Mouse (Mus musculus): ENCODE data around the gene A930009A15Rik. TPM values are rescaled to one million over a fixed set of nuclear protein-coding genes. Genes with fewer than 3 reads are reported as not detected.

Gene A930009A15Rik
- polyA plus RNA-seq, 1 experiment, result 7.1 TPM

GRCm38 (mm10) chr10:115617456-115618287 lies 47.9 kb downstream of the A930009A15Rik start:
- Histone ChIP-seq H3K4me3 (replicated peaks; ENCODE audit: control insufficient read depth, low read depth, low read length) (no peak overlapping the region), H3K4me1 (ENCODE audit: control insufficient read depth, insufficient read depth, low read length) (no peaks in the 10 kb centered on the region), H3K27ac (ENCODE audit: control insufficient read depth, insufficient read depth, low read depth, low read length, poor library complexity) (no peak overlapping the region)
- 13% methylated on average over 13 of the region's 15 CpGs for WGBS
- no peak for TF ChIP-seq POLR2A (IDR thresholded peaks at IDR 0.05; ENCODE audit: borderline replicate concordance, control insufficient read depth, low read depth, low read length)
- no peak for TF ChIP-seq CTCF (IDR thresholded peaks at IDR 0.05; ENCODE audit: control insufficient read depth, insufficient read depth, low read length)

DNA sequence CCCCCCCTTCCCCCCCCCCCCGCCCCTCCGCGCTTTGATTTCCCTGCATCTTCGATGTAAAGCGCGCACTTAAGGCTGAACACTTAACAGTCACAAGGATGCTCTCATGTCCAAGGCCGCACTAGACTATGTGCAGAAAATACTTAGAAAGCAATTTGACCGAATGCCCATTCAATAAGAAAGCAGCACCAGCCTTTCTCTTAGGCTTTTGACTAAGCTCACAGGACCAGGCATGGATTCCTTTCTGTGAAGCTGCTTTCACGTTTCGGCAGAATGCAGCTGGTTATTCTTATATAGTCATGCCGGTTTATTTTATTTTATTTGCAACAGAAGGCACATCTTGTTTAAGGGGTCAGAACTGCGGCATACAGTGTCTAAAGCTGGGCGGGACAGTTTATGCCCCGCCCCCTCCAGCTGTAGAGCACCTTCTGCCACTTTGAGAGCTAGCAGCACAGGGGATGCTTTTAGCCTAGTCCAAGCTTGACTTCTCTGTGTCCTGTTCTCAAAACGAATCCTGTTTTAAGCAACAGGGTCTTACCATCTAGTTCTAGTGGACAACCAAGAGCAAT lies 48.6 kb downstream of the A930009A15Rik start:
- WGBS, result 33% methylated on average over 15 of the region's 15 CpGs
- TF ChIP-seq POLR2A (IDR thresholded peaks at IDR 0.05; ENCODE audit: borderline replicate concordance, control insufficient read depth, low read depth, low read length) (no peak), CTCF (IDR thresholded peaks at IDR 0.05; ENCODE audit: control insufficient read depth, insufficient read depth, low read length) (no peak)

DNA sequence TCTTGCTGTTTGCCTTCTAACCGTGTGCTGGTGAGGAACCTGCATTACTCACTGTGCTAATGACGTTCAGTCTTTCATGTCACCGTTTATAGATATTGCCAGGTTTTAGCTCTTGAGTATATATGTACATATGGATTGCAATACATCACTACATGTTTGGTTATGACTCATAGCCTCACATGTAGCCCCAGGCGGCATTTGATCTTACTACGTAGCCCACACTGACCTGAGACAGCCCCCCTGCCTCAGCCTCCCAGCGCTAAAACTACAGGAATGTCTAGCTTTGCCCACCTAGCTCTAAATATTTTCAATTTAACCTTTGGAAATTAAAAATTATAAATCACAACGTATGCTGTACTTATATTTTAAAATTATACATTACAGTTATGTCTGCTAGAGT lies 53.7 kb downstream of the A930009A15Rik start:
- 66% methylated on average over 7 of the region's 7 CpGs for WGBS
- Histone ChIP-seq H3K27ac (ENCODE audit: control insufficient read depth, insufficient read depth, low read depth, low read length, poor library complexity) (no peak overlapping the region), H3K4me1 (ENCODE audit: control insufficient read depth, insufficient read depth, low read length) (no peaks in the 10 kb centered on the region; the same call in 1 of the 2 replicates), H3K4me3 (replicated peaks; ENCODE audit: control insufficient read depth, low read depth, low read length) (no peak overlapping the region)
- TF ChIP-seq POLR2A (IDR thresholded peaks at IDR 0.05; ENCODE audit: borderline replicate concordance, control insufficient read depth, low read depth, low read length) (no peak), CTCF (IDR thresholded peaks at IDR 0.05; ENCODE audit: control insufficient read depth, insufficient read depth, low read length) (no peak)

More for the DNA sequence above, 48.6 kb downstream of the A930009A15Rik start:
- H3K4me3 ChIP-seq (replicated peaks; ENCODE audit: control insufficient read depth, low read depth, low read length), result no peak overlapping the region
- H3K4me1 ChIP-seq (ENCODE audit: control insufficient read depth, insufficient read depth, low read length), result no peaks in the 10 kb centered on the region
- H3K27ac ChIP-seq (ENCODE audit: control insufficient read depth, insufficient read depth, low read depth, low read length, poor library complexity), result no peak overlapping the region

GRCm38 (mm10) chr10:115623956-115624671 lies 54.3 kb downstream of the A930009A15Rik start:
- WGBS, result 14% methylated on average over 15 of the region's 15 CpGs
- Histone ChIP-seq H3K27ac (ENCODE audit: control insufficient read depth, insufficient read depth, low read depth, low read length, poor library complexity) (no peak overlapping the region), H3K4me1 (ENCODE audit: control insufficient read depth, insufficient read depth, low read length) (no peaks in the 10 kb centered on the region; the same call in 1 of the 2 replicates), H3K4me3 (replicated peaks; ENCODE audit: control insufficient read depth, low read depth, low read length) (peak overlapping the region; percentile 24)
- TF ChIP-seq CTCF (IDR thresholded peaks at IDR 0.05; ENCODE audit: control insufficient read depth, insufficient read depth, low read length) (no peak), POLR2A (IDR thresholded peaks at IDR 0.05; ENCODE audit: borderline replicate concordance, control insufficient read depth, low read depth, low read length) (no peak)

DNA sequence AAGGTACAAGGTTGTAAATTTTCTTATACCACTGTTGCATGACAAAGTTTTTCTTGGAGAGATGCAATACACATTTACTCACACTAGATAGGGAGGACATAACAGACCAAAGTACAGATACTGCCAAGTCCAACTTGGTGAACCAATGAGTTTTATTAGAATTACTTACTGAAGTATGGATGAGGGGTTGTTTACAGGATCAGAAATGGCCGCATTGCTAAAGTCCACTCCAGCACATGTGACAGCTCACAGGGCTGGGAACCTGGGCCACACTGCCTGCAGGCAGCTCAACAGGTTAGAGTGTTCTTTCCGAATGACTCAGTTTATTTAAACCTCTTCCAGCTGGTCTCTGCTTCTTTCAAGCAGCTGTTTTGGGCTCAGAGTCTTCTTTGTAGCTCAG lies 55.2 kb downstream of the A930009A15Rik start:
- no peaks in the 10 kb centered on the region; the same call in 1 of the 2 replicates for H3K4me1 ChIP-seq (ENCODE audit: control insufficient read depth, insufficient read depth, low read length)
- no peak overlapping the region for H3K4me3 ChIP-seq (replicated peaks; ENCODE audit: control insufficient read depth, low read depth, low read length)
- TF ChIP-seq CTCF (IDR thresholded peaks at IDR 0.05; ENCODE audit: control insufficient read depth, insufficient read depth, low read length) (no peak), POLR2A (IDR thresholded peaks at IDR 0.05; ENCODE audit: borderline replicate concordance, control insufficient read depth, low read depth, low read length) (no peak)
- no peak overlapping the region for H3K27ac ChIP-seq (ENCODE audit: control insufficient read depth, insufficient read depth, low read depth, low read length, poor library complexity)
- WGBS, result 77% methylated on average over 2 of the region's 2 CpGs

DNA sequence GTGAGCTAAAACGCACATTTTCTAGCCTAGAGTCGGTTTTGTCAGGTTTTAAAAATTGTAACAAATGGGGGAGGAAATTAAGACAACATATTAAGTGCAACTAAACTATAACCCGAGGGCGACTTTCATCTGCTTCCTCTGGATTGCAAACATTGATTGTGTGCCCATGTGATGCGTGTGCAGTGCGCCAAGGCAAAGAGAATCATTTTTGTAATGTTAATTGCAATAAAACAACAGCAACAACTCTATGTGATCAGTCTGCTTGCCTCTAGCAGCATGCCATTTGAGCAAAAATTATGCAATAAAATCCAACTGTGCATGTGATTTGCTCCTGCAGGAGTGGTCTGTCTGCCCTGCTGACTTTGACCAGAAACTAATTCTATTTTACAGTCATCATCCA lies 56.9 kb downstream of the A930009A15Rik start:
- 71% methylated on average over 6 of the region's 6 CpGs for WGBS
- TF ChIP-seq CTCF (IDR thresholded peaks at IDR 0.05; ENCODE audit: control insufficient read depth, insufficient read depth, low read length), result no peak
- H3K4me1 ChIP-seq (ENCODE audit: control insufficient read depth, insufficient read depth, low read length), result no peaks in the 10 kb centered on the region; the same call in 1 of the 2 replicates
- no peak overlapping the region for H3K4me3 ChIP-seq (replicated peaks; ENCODE audit: control insufficient read depth, low read depth, low read length)
- no peak overlapping the region for H3K27ac ChIP-seq (ENCODE audit: control insufficient read depth, insufficient read depth, low read depth, low read length, poor library complexity)

Other genes starting within 250 kb of the A930009A15Rik start
- 7.5 and 12.2 TPM in 2 replicates for gene Tmem19, start 207.5 kb upstream of the A930009A15Rik start, polyA plus RNA-seq (2011; ENCODE audit: insufficient read depth, insufficient read length, low replicate concordance, missing spikeins)
- 3.1 and 4.7 TPM in 2 replicates for gene Thap2, start 185.5 kb upstream of the A930009A15Rik start, polyA plus RNA-seq (2011; ENCODE audit: insufficient read depth, insufficient read length, low replicate concordance, missing spikeins)
- gene Zfc3h1, start 185.0 kb upstream of the A930009A15Rik start, polyA plus RNA-seq (2011; ENCODE audit: insufficient read depth, insufficient read length, low replicate concordance, missing spikeins), result 31.1 and 36.1 TPM in 2 replicates
- 1.4 and 1.8 TPM in 2 replicates for gene Lgr5, start 17.8 kb downstream of the A930009A15Rik start, polyA plus RNA-seq (2011; ENCODE audit: insufficient read depth, insufficient read length, low replicate concordance, missing spikeins)
- 59.2 and 63.6 TPM in 2 replicates for gene Tspan8, start 246.8 kb downstream of the A930009A15Rik start, polyA plus RNA-seq (2011; ENCODE audit: insufficient read depth, insufficient read length, low replicate concordance, missing spikeins)